Mouse (Mus musculus) G1E (cell line): Measurements from ENCODE around the gene Ptcra.

Experiments
- CTCF ChIP-seq: IDR thresholded peaks from 2 replicates; pipeline ENCODE4 v1.5.1; 2012; ENCODE audit warnings: low read depth, low read length, inconsistent platforms, mixed read lengths
- GATA1 ChIP-seq: IDR thresholded peaks from 2 replicates; pipeline ENCODE4 v1.6.1; 2012; ENCODE audit warnings: borderline replicate concordance, low read length, inconsistent platforms, mixed read lengths
- GATA2 ChIP-seq: IDR thresholded peaks from 2 replicates; pipeline ENCODE4 v1.6.1; 2012; ENCODE audit warnings: low read depth, low read length, inconsistent platforms, borderline replicate concordance
- TAL1 ChIP-seq: conservative IDR thresholded peaks from 2 replicates; pipeline ENCODE4 v1.6.1; 2012; ENCODE audit warnings: low read depth, low read length, inconsistent platforms, mixed read lengths

- TF ChIP-seq TAL1 (no peak), CTCF (no peak), GATA1 (no peak), GATA2 (no peak)
Observed at GRCm38 (mm10) chr17:46741305-46741704, 22.2 kb downstream of the Ptcra start.
